In the genomic region with DNA sequence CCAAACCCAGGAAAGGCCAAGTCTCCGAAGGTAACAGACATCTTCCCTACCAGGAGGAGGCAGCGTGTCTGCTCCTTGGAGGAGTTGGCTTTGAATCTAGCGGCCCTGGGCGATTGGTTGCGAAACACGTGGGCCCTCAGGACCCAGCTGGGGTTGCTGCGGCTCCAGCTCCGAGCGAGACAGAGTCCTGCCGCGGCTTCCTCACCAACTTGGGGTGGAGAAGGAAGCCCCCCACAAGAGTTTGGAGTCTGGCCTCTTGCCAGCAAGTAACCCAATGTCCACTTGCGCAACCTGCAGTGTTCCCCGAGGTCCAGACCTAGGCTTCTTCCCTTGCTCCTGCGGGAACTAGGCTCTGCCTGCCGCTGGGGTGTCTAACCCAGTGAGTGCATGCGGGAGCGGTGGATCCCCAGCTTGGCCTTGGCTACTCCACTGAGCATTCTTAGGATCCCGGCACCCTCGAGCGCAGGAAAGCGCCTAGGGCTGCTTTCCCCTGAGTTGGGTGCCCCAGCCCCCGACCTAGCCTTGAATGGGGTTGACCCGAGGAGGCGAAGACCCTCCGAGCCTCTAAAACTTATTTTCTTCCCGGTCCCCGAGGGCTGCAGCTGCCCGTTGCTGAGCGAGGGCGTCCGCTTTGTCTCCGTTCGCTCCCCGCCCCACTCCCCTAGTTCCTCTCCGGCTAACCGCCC, we compare ENCODE assay signal across 8 mouse cellular contexts. TPM values are rescaled to one million over a fixed set of nuclear protein-coding genes. Genes with fewer than 3 reads are reported as not detected.
DNase-seq lines count a peak whose midpoint lies in the region; ATAC-seq and TF ChIP-seq lines count a peak whose summit lies in the region.

No protein-coding gene starts in this region.

- peak; percentile 52; the same call in 1 of the 2 replicates for TF ChIP-seq CTCF in embryonic fibroblast, embryonic 13.5 days (IDR thresholded peaks at IDR 0.05; ENCODE audit: borderline replicate concordance, insufficient read depth, low read length)
- no peak for TF ChIP-seq CTCF in thymus, adult 2 months (IDR thresholded peaks at IDR 0.05; ENCODE audit: borderline replicate concordance, control insufficient read depth, extremely low read depth, insufficient read depth, low read length, poor library complexity)

- 0 out of 2 replicates have a peak, but pooled peaks cover 4% of the 10 kb centered on the region for H3K4me1 ChIP-seq in embryonic fibroblast, embryonic 13.5 days (ENCODE audit: control insufficient read depth, insufficient read depth, low read length)
- H3K4me1 ChIP-seq in heart, embryonic 14.5 days (ENCODE audit: control insufficient read depth in 2 of 2, insufficient read depth in 2 of 2, low read length in 2 of 2) = peaks cover 14 to 40% of the 10 kb centered on the region in 2 experiments; a peak in 3 of 4 replicates
- H3K4me1 ChIP-seq in neural tube, embryonic 14.5 days (ENCODE audit: control insufficient read depth, insufficient read depth, low read length) = peaks cover 23% of the 10 kb centered on the region
- H3K4me1 ChIP-seq in thymus, adult 2 months (replicated peaks; ENCODE audit: control insufficient read depth, insufficient read depth, low read length) = peaks cover 23% of the 10 kb centered on the region

- peak overlapping the region; percentile 89 for H3K27ac ChIP-seq in embryonic fibroblast, embryonic 13.5 days (ENCODE audit: insufficient read depth, low read length)
- peak overlapping the region; percentile 90 to 97 for H3K27ac ChIP-seq in heart, embryonic 14.5 days (replicated peaks in 1 of 2; ENCODE audit: control insufficient read depth in 1 of 2, insufficient read depth in 1 of 2, low read depth in 2 of 2, low read length in 2 of 2)
- peak overlapping the region; percentile 99 for H3K27ac ChIP-seq in neural tube, embryonic 14.5 days (ENCODE audit: low read depth, low read length)
- H3K27ac ChIP-seq in thymus, adult 2 months (ENCODE audit: control insufficient read depth, insufficient read depth, low read length) = peak overlapping the region; percentile 9; the same call in 1 of the 2 replicates

- 0% methylated on average over 32 of the region's 36 CpGs for WGBS in heart, embryonic 14.5 days
- 0% methylated on average over 35 of the region's 36 CpGs for WGBS in neural tube, embryonic 14.5 days
- under 1% methylated on average over 36 of the region's 36 CpGs for WGBS in thymus, adult 2 months

- ATAC-seq in heart, embryonic 14.5 days (ENCODE audit: insufficient number of reproducible peaks, insufficient read depth, low FRiP score, low read depth) = peak; percentile 43
- ATAC-seq in neural tube, embryonic 14.5 days (ENCODE audit: low read depth) = peak; percentile 64

- H3K4me3 ChIP-seq in embryonic fibroblast, embryonic 13.5 days (ENCODE audit: insufficient read depth, low read length) = peak overlapping the region; percentile 57
- peak overlapping the region; percentile 89 to 91 for H3K4me3 ChIP-seq in heart, embryonic 14.5 days (ENCODE audit: control insufficient read depth in 1 of 2, insufficient read depth in 1 of 2, low read depth in 1 of 2, low read length in 2 of 2)
- H3K4me3 ChIP-seq in neural tube, embryonic 14.5 days (ENCODE audit: low read depth, low read length) = peak overlapping the region; percentile 96
- H3K4me3 ChIP-seq in thymus, adult 2 months (ENCODE audit: control insufficient read depth, insufficient read depth, low read length) = peak overlapping the region; percentile 80

- H3K4me2 ChIP-seq in heart, embryonic 14.5 days (ENCODE audit: low read length) = peak overlapping the region; percentile 99
- H3K4me2 ChIP-seq in neural tube, embryonic 14.5 days (ENCODE audit: low read depth, low read length) = peak overlapping the region; percentile 67

- TF ChIP-seq POLR2A in embryonic fibroblast, embryonic 13.5 days (IDR thresholded peaks at IDR 0.05; ENCODE audit: low read depth, low read length) = peak; percentile 57
- no peak for TF ChIP-seq POLR2A in thymus, adult 2 months (IDR thresholded peaks at IDR 0.05; ENCODE audit: control insufficient read depth, extremely low read depth, insufficient read depth, low read length, poor library complexity)

- H3K36me3 ChIP-seq in heart, embryonic 14.5 days (ENCODE audit: control insufficient read depth, insufficient read depth, low read length) = peaks cover 7% of the 10 kb centered on the region
- peaks cover 4% of the 10 kb centered on the region; the same call in 1 of the 2 replicates for H3K36me3 ChIP-seq in neural tube, embryonic 14.5 days (ENCODE audit: control insufficient read depth, insufficient read depth, low read length)
- H3K36me3 ChIP-seq in thymus, adult 2 months (ENCODE audit: control insufficient read depth, insufficient read depth, low read length) = 0 out of 2 replicates have a peak, but pooled peaks cover 2% of the 10 kb centered on the region

- H3K27me3 ChIP-seq in heart, embryonic 14.5 days (ENCODE audit: control insufficient read depth, insufficient read depth, low read length) = no peaks in the 10 kb centered on the region
- H3K27me3 ChIP-seq in neural tube, embryonic 14.5 days (ENCODE audit: control insufficient read depth, insufficient read depth, low read length) = no peaks in the 10 kb centered on the region; the same call in 1 of the 2 replicates
- H3K27me3 ChIP-seq in thymus, adult 2 months (ENCODE audit: control insufficient read depth, insufficient read depth, low read length) = no peaks in the 10 kb centered on the region

- DNase-seq in B cell, adult 2 months = peak; percentile 46 to 49
- peak; percentile 37 to 51 for DNase-seq in adrenal gland, postnatal 4 days (ENCODE audit: low spot score in 2 of 2)
- DNase-seq in kidney, postnatal 10 days = peak; percentile 85
- DNase-seq in lung, adult 18-20 months = peak; percentile 84 to 87
- peak; percentile 59 for DNase-seq in thymus, adult 2 months

- peak overlapping the region; percentile 96 for H3K9ac ChIP-seq in heart, embryonic 14.5 days (ENCODE audit: low read length)
- peak overlapping the region; percentile 93 for H3K9ac ChIP-seq in neural tube, embryonic 14.5 days (replicated peaks; ENCODE audit: low read depth, low read length)

- no peaks in the 10 kb centered on the region for H3K9me3 ChIP-seq in heart, embryonic 14.5 days (ENCODE audit: control insufficient read depth, low read length)
- H3K9me3 ChIP-seq in neural tube, embryonic 14.5 days (ENCODE audit: control insufficient read depth, low read length) = no peaks in the 10 kb centered on the region

RNA-seq across cellular contexts. Expression of gene Enc1, which starts 0.5 kb away (rescaled TPM):
- 10 to 100 TPM; 12.8 to 12.9 TPM for total RNA-seq in adrenal gland, postnatal 4 days (2021)
- 58.2 and 59.1 TPM in 2 replicates for polyA plus RNA-seq in embryonic fibroblast, embryonic 13.5 days (2011; ENCODE audit: insufficient read length, low read depth, missing spikeins)
- polyA plus RNA-seq in heart, embryonic 14.5 days (2014; fragmentation: Nextera tagmentation; extraction: Ambion mirVana) = 3.5 and 5.1 TPM in 2 replicates
- 72.3 and 94.5 TPM in 2 replicates for polyA plus RNA-seq in neural tube, embryonic 14.5 days (2014; fragmentation: Nextera tagmentation; extraction: Ambion mirVana)
- 7.6 and 10.0 TPM in 2 replicates for polyA plus RNA-seq in thymus, adult 2 months (2012; rRNA removed)

RNA-seq across cellular contexts. Expression of gene Hexb, which starts 42.3 kb away (rescaled TPM):
- 10 to 100 TPM; 30.8 to 38.7 TPM for total RNA-seq in adrenal gland, postnatal 4 days (2021)
- 68.2 and 81.3 TPM in 2 replicates for polyA plus RNA-seq in embryonic fibroblast, embryonic 13.5 days (2011; ENCODE audit: insufficient read length, low read depth, missing spikeins)
- 38.3 and 39.1 TPM in 2 replicates for polyA plus RNA-seq in heart, embryonic 14.5 days (2014; fragmentation: Nextera tagmentation; extraction: Ambion mirVana)
- polyA plus RNA-seq in neural tube, embryonic 14.5 days (2014; fragmentation: Nextera tagmentation; extraction: Ambion mirVana) = 48.2 and 54.1 TPM in 2 replicates
- 138 and 180 TPM in 2 replicates for polyA plus RNA-seq in thymus, adult 2 months (2012; rRNA removed)

Comparison
In these comparisons a context has a peak if more than half of its experiments do, and no peak if none do; other contexts are left out.
1. Peak in every context shown above with its lines: DNase-seq, ATAC-seq, H3K4me3 ChIP-seq and H3K27ac ChIP-seq.
2. H3K27ac ChIP-seq: peak in every context shown above with its lines; median percentile 99 in neural tube, embryonic 14.5 days; 94 in heart, embryonic 14.5 days; 89 in embryonic fibroblast, embryonic 13.5 days; 9 in thymus, adult 2 months.